Mouse (Mus musculus) olfactory bulb, adult 2 months (tissue): ENCODE measurements around the gene Mindy4b-ps.

ENCODE experiments used
- CTCF ChIP-seq: fragments of 200-500 bp; IDR thresholded peaks from 2 replicates; pipeline ENCODE4 v1.5.1; 2012; ENCODE audit warnings: low read depth, mild to moderate bottlenecking, low read length, moderate library complexity; ENCODE audit not compliant: insufficient read depth
- POLR2A ChIP-seq: fragments of 200-500 bp; IDR thresholded peaks from 2 replicates; pipeline ENCODE4 v1.6.1; 2012; ENCODE audit warnings: mild to moderate bottlenecking, low read depth, low read length, moderate library complexity; ENCODE audit not compliant: insufficient read depth

- TF ChIP-seq CTCF (no peak), POLR2A (no peak)
Observed at GRCm38 (mm10) chr3:58833442-58834160, 11.5 kb upstream of the Mindy4b-ps start.
